Mouse (Mus musculus): ENCODE results near the gene Rtbdn. TPM values are rescaled to one million over a fixed set of nuclear protein-coding genes. Genes with fewer than 3 reads are reported as not detected.
A peak's percentile ranks its signal among the peaks of the same experiment; 100 is the strongest.

Gene Rtbdn
- polyA plus RNA-seq, 1 experiment from 2014 or later, result not detected

DNA sequence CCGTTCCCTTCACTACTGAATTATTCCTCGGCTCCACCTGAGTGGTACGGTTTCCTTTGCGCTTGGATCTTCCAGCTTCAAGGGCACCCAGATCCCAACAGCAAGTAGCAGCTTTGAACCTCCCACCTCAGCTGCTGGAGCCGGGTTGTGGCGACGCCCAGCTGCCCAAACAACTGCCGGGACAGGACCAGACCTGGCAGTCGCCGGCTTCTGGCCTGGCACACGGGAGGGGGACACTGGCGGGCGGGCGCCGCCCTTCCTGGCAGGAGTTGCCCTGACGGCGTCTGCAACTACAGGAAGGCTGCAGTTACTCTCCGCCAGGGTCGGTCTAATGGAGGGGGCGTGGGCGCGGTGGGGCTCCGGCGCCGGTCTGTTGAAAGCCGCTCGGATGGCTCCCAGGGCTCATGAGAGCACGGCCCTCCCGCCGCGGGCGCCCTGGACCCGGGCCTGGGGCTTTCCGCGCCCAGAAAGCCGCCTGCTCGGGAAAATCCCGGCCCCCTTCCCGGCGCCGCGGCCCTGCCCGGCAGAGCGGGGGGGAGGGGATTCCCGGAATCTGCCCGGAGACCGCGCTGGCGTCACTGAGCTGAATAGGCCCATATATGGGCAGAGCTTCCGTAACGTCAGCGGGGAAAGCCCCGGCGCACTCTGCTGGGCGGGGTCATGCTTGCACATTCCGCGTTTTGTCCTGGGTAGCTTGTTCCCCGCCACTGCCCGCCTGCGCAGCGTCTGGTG is 29.4 kb downstream of the Rtbdn start:
- H3K27ac ChIP-seq (replicated peaks; ENCODE audit: low read depth, low read length), result peak overlapping the region; percentile 82

DNA sequence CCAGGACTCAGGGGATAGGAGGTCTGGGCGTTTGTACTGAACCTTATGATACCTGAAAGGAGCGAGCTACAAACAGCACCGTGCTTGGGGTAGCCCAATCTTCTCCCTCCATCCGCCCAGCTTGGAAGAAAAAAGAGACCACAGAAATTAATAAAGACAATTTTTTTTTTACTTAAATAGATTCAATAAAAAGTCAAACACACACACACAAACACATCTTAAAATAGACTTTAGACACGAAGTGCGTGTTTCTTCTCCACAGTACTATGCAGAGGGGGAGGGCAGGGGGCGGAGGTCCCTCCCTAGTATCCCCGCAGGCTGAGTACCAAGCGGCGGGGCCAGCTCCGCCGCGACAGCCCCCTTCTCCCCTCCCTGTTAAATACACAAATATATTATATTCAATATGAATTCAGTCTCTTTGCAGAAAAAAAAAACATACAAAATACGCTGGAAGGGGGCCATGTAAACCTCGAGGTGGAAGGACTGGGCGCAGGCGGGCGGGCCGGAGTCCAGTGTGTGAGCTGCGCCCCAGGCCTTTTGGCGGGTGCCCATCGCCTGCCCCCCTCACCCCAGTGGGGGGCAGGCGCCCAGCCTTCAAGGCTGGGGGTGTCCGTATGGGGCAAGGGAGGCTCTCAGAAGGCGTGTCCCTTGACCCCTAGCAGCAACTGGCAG is 30.1 kb downstream of the Rtbdn start:
- WGBS, result 4% methylated on average over 20 of the region's 25 CpGs
- peak overlapping the region; percentile 82 for H3K27ac ChIP-seq (replicated peaks; ENCODE audit: low read depth, low read length)

More for the DNA sequence above, 29.4 kb downstream of the Rtbdn start:
- DNase-seq (ENCODE audit: low spot score), result peak; percentile 96
- WGBS, result 2% methylated on average over 22 of the region's 61 CpGs
- Histone ChIP-seq H3K36me3 (ENCODE audit: control insufficient read depth, insufficient read depth, low read length) (peaks cover 40% of the 10 kb centered on the region), H3K9me3 (ENCODE audit: control insufficient read depth, low read length) (no peaks in the 10 kb centered on the region), H3K9ac (ENCODE audit: low read depth, low read length) (peak overlapping the region; percentile 75), H3K4me1 (ENCODE audit: control insufficient read depth, insufficient read depth, low read length) (peaks cover 31% of the 10 kb centered on the region), H3K4me3 (ENCODE audit: low read depth, low read length) (peak overlapping the region; percentile 62), H3K27me3 (replicated peaks; ENCODE audit: control insufficient read depth, insufficient read depth, low read length) (peaks cover 16% of the 10 kb centered on the region), H3K4me2 (ENCODE audit: low read depth, low read length) (peak overlapping the region; percentile 97)
- peak; percentile 86 for ATAC-seq (ENCODE audit: low read depth)

DNA sequence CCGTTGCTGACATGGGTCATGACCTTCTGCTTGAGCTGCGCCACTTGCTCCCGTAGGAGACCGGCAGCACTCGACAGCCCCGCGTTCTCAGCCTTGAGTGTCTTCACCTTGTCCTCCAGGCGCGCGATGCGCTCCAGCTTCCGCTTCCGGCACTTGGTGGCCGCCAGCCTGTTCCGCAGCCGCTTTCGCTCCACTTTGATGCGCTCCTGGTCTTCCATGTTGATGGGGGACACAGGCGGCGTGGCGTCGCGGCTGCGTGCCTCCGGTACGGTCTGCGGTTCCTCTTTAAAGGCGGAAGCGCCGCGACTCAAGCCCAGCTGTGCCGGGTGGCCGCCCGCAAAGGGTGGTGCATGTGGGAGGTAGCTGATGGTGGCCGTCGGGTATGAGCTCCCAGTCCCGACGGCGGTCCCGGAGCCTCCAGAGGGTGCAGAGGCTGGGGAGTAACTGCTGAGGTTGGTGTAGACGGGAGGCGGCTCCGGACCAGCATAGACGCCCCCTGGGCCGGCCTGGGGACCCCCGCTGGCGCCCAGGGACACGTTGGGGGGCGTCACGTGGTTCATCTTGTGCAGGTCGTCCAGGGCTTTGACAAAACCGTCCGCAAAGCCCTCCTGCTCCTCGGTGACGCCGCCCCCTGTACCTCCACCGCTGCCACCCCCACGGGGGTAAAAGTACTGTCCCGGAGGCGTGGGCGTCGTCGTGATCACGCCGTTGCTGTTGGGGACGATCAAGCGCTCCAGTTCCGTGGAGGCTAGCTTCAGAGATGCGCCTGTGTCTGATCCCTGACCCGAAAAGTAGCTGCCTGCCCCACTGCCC is 30.9 kb downstream of the Rtbdn start:
- H3K4me1 ChIP-seq (ENCODE audit: control insufficient read depth, insufficient read depth, low read length), result peaks cover 41% of the 10 kb centered on the region
- H3K36me3 ChIP-seq (ENCODE audit: control insufficient read depth, insufficient read depth, low read length), result peaks cover 26% of the 10 kb centered on the region
- ATAC-seq (ENCODE audit: low read depth), result no peak
- under 1% methylated on average over 40 of the region's 70 CpGs for WGBS
- H3K4me2 ChIP-seq (ENCODE audit: low read depth, low read length), result peak overlapping the region; percentile 97
- peak overlapping the region; percentile 75 for H3K9ac ChIP-seq (ENCODE audit: low read depth, low read length)
- H3K9me3 ChIP-seq (ENCODE audit: control insufficient read depth, low read length), result no peaks in the 10 kb centered on the region
- peak overlapping the region; percentile 62 for H3K4me3 ChIP-seq (ENCODE audit: low read depth, low read length)
- DNase-seq (ENCODE audit: low spot score), result no peak
- peaks cover 16% of the 10 kb centered on the region for H3K27me3 ChIP-seq (replicated peaks; ENCODE audit: control insufficient read depth, insufficient read depth, low read length)
- H3K27ac ChIP-seq (replicated peaks; ENCODE audit: low read depth, low read length), result peak overlapping the region; percentile 82

More for the DNA sequence above, 30.1 kb downstream of the Rtbdn start:
- peak overlapping the region; percentile 97 for H3K4me2 ChIP-seq (ENCODE audit: low read depth, low read length)
- peaks cover 33% of the 10 kb centered on the region for H3K36me3 ChIP-seq (ENCODE audit: control insufficient read depth, insufficient read depth, low read length)
- no peak for ATAC-seq (ENCODE audit: low read depth)
- no peaks in the 10 kb centered on the region for H3K9me3 ChIP-seq (ENCODE audit: control insufficient read depth, low read length)
- peaks cover 37% of the 10 kb centered on the region for H3K4me1 ChIP-seq (ENCODE audit: control insufficient read depth, insufficient read depth, low read length)
- peaks cover 16% of the 10 kb centered on the region for H3K27me3 ChIP-seq (replicated peaks; ENCODE audit: control insufficient read depth, insufficient read depth, low read length)
- peak overlapping the region; percentile 75 for H3K9ac ChIP-seq (ENCODE audit: low read depth, low read length)
- no peak for DNase-seq (ENCODE audit: low spot score)
- H3K4me3 ChIP-seq (ENCODE audit: low read depth, low read length), result peak overlapping the region; percentile 62

DNA sequence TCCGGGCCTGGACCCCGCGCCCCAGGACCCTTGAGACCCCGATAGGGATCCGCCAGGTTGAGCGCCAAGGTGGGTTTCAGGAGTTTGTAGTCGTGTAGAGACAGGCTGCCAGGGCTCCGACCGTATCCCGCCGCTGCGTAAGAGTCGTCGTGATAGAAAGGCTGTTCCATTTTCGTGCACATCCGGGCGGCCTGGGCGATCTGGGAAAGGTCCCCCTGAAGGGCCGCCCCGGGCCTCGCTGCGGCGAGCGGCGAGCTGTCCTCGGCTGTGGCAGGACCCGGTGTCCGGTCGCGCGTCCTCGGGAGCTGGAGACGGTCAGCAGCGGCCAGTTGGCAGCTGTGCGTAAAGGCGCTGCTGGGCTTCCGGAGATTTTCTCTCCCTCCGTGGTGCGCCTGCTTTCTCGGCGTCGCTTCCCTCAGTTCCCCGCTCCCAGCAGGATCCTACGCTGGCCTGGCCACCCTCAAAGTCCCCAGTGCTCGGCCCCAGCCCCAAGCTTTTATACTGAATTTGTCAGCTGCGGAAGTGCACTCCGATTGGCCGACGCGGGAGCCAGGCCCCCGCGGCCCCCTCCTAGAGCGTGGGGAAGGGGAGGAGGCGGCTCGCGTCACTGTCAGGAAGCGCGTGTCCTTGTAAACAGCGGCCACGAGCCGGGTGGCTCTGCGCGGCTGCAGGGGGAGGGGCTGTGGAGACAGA is 31.6 kb downstream of the Rtbdn start, which contains the start of gene Junb:
Gene Junb, minus strand, starts transcription at position 471 of the 693 bp plus-strand sequence.
- Histone ChIP-seq H3K4me1 (ENCODE audit: control insufficient read depth, insufficient read depth, low read length) (peaks cover 41% of the 10 kb centered on the region), H3K4me2 (ENCODE audit: low read depth, low read length) (peak within 1 kb of the TSS; percentile 97), H3K27ac (replicated peaks; ENCODE audit: low read depth, low read length) (peak within 1 kb of the TSS; percentile 82), H3K9me3 (ENCODE audit: control insufficient read depth, low read length) (no peaks in the 10 kb centered on the region), H3K27me3 (replicated peaks; ENCODE audit: control insufficient read depth, insufficient read depth, low read length) (peaks cover 16% of the 10 kb centered on the region), H3K4me3 (ENCODE audit: low read depth, low read length) (peak within 1 kb of the TSS; percentile 62), H3K9ac (ENCODE audit: low read depth, low read length) (peak within 1 kb of the TSS; percentile 75), H3K36me3 (ENCODE audit: control insufficient read depth, insufficient read depth, low read length) (peaks cover 18% of the 10 kb centered on the region)
- peak; percentile 38 for ATAC-seq (ENCODE audit: low read depth)
- under 1% methylated on average over 36 of the region's 63 CpGs for whole genome bisulfite sequencing
- peak; percentile 96 for DNase-seq (ENCODE audit: low spot score)

DNA sequence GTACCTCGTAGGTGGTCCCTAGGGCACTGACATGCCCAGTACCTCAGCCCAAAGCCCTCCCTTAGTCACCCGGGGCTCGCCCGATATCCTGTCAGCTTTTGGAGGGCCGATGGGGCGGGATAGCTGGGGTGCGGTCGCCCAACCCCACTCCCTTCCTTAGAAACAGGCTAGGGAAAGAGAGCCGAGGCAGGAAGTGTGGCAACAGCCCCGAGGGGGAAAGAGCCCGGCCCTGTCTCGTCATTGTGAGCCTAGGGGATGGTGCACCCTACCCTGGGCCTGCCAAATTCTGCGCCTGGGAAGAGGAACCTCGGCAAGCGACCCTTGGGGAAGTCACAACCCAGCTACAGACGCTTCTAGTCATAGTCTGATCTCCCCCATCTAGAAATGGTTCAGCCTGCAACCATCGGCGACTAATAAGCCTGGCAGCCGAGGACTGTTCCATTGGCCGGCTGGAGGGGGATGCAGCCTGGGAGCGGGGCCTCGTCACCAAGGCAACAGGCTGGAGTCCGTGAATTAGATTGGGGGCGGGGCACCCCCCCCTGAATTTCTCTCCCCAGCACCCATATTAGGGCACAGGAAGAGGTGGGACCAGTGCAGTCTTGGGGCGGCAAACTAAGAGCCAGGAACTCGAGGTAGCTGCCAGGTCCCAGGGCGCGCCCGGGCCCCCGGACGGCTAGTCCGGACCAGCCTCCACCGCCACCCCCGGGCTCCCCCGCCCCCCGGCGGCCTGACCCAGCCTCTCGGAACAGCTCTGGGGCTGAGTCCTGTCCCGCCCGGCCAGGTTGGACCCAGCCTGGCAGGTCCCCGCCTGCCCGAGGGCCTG is 33.0 kb downstream of the Rtbdn start:
- H3K4me1 ChIP-seq (ENCODE audit: control insufficient read depth, insufficient read depth, low read length), result peaks cover 45% of the 10 kb centered on the region
- peak overlapping the region; percentile 61 for H3K27ac ChIP-seq (replicated peaks; ENCODE audit: low read depth, low read length)
- ATAC-seq (ENCODE audit: low read depth), result peak; percentile 39
- peak overlapping the region; percentile 97 for H3K4me2 ChIP-seq (ENCODE audit: low read depth, low read length)
- DNase-seq (ENCODE audit: low spot score), result peak; percentile 94
- WGBS, result 2% methylated on average over 25 of the region's 42 CpGs
- peaks cover 5% of the 10 kb centered on the region; the same call in 1 of the 2 replicates for H3K36me3 ChIP-seq (ENCODE audit: control insufficient read depth, insufficient read depth, low read length)
- H3K4me3 ChIP-seq (ENCODE audit: low read depth, low read length), result peak overlapping the region; percentile 34
- peak overlapping the region; percentile 53 for H3K9ac ChIP-seq (ENCODE audit: low read depth, low read length)
- H3K27me3 ChIP-seq (replicated peaks; ENCODE audit: control insufficient read depth, insufficient read depth, low read length), result peaks cover 16% of the 10 kb centered on the region
- H3K9me3 ChIP-seq (ENCODE audit: control insufficient read depth, low read length), result no peaks in the 10 kb centered on the region

DNA sequence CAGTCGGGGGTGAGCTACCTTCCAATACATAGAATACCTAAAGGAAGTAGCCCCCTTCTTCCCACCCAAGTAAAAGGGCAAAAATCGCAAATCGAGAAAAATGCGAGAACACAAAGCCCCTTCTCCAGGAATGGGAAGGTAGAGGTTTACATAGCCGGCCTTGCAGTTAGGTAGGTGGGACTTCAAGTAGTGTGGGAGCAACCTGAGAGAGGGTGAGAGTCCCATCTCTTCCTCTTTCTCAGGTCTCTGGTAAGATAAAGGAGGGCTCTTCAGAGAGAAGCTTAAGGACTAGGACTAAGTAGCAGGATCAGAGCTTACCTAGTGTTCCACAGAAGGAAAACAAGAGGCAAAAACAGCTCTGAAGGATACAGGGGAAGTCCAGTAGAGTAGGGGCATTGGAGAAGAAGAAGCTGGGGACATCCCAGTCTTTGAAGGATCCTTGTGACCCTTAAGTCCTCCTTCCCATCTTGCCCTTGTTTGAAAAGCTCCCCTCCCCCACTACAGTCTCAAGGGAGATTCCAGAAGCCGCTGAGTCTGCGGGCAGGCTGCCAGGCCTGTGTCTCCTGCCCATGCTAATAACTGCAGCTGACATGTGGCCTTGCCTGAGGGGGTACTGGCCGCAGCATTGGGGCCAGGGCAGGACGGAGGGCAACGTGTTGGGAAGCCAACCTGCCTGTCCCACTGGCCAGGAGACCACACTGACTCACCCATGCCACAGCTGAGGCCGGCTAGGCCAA is 34.0 kb downstream of the Rtbdn start:
- Histone ChIP-seq H3K27me3 (replicated peaks; ENCODE audit: control insufficient read depth, insufficient read depth, low read length) (peaks cover 16% of the 10 kb centered on the region), H3K27ac (replicated peaks; ENCODE audit: low read depth, low read length) (peak overlapping the region; percentile 61), H3K4me3 (ENCODE audit: low read depth, low read length) (peak overlapping the region; percentile 34), H3K9ac (ENCODE audit: low read depth, low read length) (no peak overlapping the region), H3K36me3 (ENCODE audit: control insufficient read depth, insufficient read depth, low read length) (no peaks in the 10 kb centered on the region), H3K4me2 (ENCODE audit: low read depth, low read length) (peak overlapping the region; percentile 97), H3K9me3 (ENCODE audit: control insufficient read depth, low read length) (no peaks in the 10 kb centered on the region), H3K4me1 (ENCODE audit: control insufficient read depth, insufficient read depth, low read length) (peaks cover 54% of the 10 kb centered on the region)
- DNase-seq (ENCODE audit: low spot score) (peak; percentile 78), ATAC-seq (ENCODE audit: low read depth) (no peak)
- 28% methylated on average over 11 of the region's 11 CpGs for WGBS

Data from embryonic facial prominence, embryonic 14.5 days (tissue).